Mouse (Mus musculus) intestine, embryonic 16.5 days (tissue): Measurements from ENCODE around the gene Gfpt2. TPM values are rescaled to one million over a fixed set of nuclear protein-coding genes. Genes with fewer than 3 reads are reported as not detected.
"Not testable (repeated sequence)": the region's sequence is repeated elsewhere in the genome, so short reads cannot be mapped to it uniquely, and the experiment has no call there.

Experiments
- ATAC-seq: fragments of 200-750 bp; cut with Nextera tagmentation; 2 replicates; pipeline ENCODE4 v1.8.0; 2017; ENCODE audit warnings: moderate TSS enrichment, moderate library complexity
- H3K27ac ChIP-seq: fragments of 300-500 bp; sonication (generic); 2 replicates; pipeline ENCODE4 v1.5.1; 2014; ENCODE audit warnings: mild to moderate bottlenecking, low read length
- H3K27me3 ChIP-seq: fragments of 300-500 bp; sonication (generic); replicated peaks from 2 replicates; pipeline ENCODE4 v1.6.1; 2014; ENCODE audit warnings: low read length, control low read depth, mixed read lengths; ENCODE audit not compliant: control insufficient read depth, insufficient read depth
- H3K36me3 ChIP-seq: fragments of 300-500 bp; sonication (generic); 2 replicates; pipeline ENCODE4 v1.6.1; 2014; ENCODE audit warnings: low read length, control low read depth; ENCODE audit not compliant: control insufficient read depth, insufficient read depth
- H3K4me1 ChIP-seq: fragments of 300-500 bp; sonication (generic); 2 replicates; pipeline ENCODE4 v1.6.1; 2014; ENCODE audit warnings: low read length, control low read depth, mixed read lengths; ENCODE audit not compliant: control insufficient read depth, insufficient read depth
- H3K4me2 ChIP-seq: fragments of 300-500 bp; sonication (generic); 2 replicates; pipeline ENCODE4 v1.6.1; 2014; ENCODE audit warnings: low read depth, low read length, control low read depth
- H3K4me3 ChIP-seq: fragments of 300-500 bp; sonication (generic); 2 replicates; pipeline ENCODE4 v1.5.1; 2014; ENCODE audit warnings: mild to moderate bottlenecking, low read length
- H3K9ac ChIP-seq: fragments of 300-500 bp; sonication (generic); 2 replicates; pipeline ENCODE4 v1.6.1; 2014; ENCODE audit warnings: low read depth, low read length
- H3K9me3 ChIP-seq: fragments of 300-500 bp; sonication (generic); 2 replicates; pipeline ENCODE4 v1.6.1; 2016; ENCODE audit warnings: low read length, control low read depth; ENCODE audit not compliant: control insufficient read depth
- WGBS: fragments of 180-500 bp; shearing (Covaris S2); extraction: QIAGEN DNeasy Blood & Tissue Kit; methylation state at CpG from one replicate; pipeline ENCODE4 v1.1.7; 2014; 5-methylcytosine and 5-hydroxymethylcytosine counted together
- polyA plus RNA-seq: library from polyadenylated mRNA; unstranded; fragments of >200 nt; fragmentation: Nextera tagmentation; extraction: Ambion mirVana; gene quantifications from 2 replicates; pipeline ENCODE4 v1.2.1, GENCODE M21; 2015

The Gfpt2 gene
- polyA plus RNA-seq, 1 experiment from 2014 or later, result 6.4 TPM

GRCm38 (mm10) chr11:49810696-49811095 is 16.7 kb downstream of the Gfpt2 start:
- not testable (repeated sequence) for H3K4me1 ChIP-seq, H3K9ac ChIP-seq, H3K27ac ChIP-seq, H3K36me3 ChIP-seq, H3K27me3 ChIP-seq, H3K4me2 ChIP-seq, ATAC-seq, H3K9me3 ChIP-seq, H3K4me3 ChIP-seq
- WGBS, result 87% methylated on average over 7 of the region's 7 CpGs

- H3K36me3 ChIP-seq, result no peaks in the 10 kb centered on the region
- H3K9ac ChIP-seq, result no peak overlapping the region
- H3K4me1 ChIP-seq, result no peaks in the 10 kb centered on the region
- no peaks in the 10 kb centered on the region for H3K27me3 ChIP-seq
- ATAC-seq, result 0 out of 2 replicates have a peak, but pooled peaks have one; percentile 23
- H3K9me3 ChIP-seq, result no peaks in the 10 kb centered on the region
- 82% methylated on average over 8 of the region's 8 CpGs for WGBS
- H3K4me3 ChIP-seq, result no peak overlapping the region
- H3K4me2 ChIP-seq, result no peak overlapping the region
- no peak overlapping the region for H3K27ac ChIP-seq
Measured at GRCm38 (mm10) chr11:49811099-49811541, 17.1 kb downstream of the Gfpt2 start.

- Histone ChIP-seq H3K9ac (no peak overlapping the region), H3K27ac (no peak overlapping the region), H3K36me3 (no peaks in the 10 kb centered on the region), H3K27me3 (no peaks in the 10 kb centered on the region), H3K4me2 (no peak overlapping the region), H3K4me1 (no peaks in the 10 kb centered on the region), H3K9me3 (no peaks in the 10 kb centered on the region), H3K4me3 (no peak overlapping the region)
- ATAC-seq, result no peak
- 83% methylated on average over 8 of the region's 8 CpGs for whole genome bisulfite sequencing
Measured at GRCm38 (mm10) chr11:49811879-49812278, 17.9 kb downstream of the Gfpt2 start.

GRCm38 (mm10) chr11:49818869-49819566 is 25.0 kb downstream of the Gfpt2 start:
- H3K4me3 ChIP-seq, result no peak overlapping the region
- no peak overlapping the region for H3K27ac ChIP-seq
- no peaks in the 10 kb centered on the region for H3K27me3 ChIP-seq
- H3K4me2 ChIP-seq, result no peak overlapping the region
- no peaks in the 10 kb centered on the region for H3K9me3 ChIP-seq
- ATAC-seq, result no peak
- H3K9ac ChIP-seq, result no peak overlapping the region
- H3K4me1 ChIP-seq, result peaks cover 9% of the 10 kb centered on the region
- H3K36me3 ChIP-seq, result 0 out of 2 replicates have a peak, but pooled peaks cover 3% of the 10 kb centered on the region
- 89% methylated on average over 15 of the region's 15 CpGs for WGBS

- Histone ChIP-seq H3K4me2 (no peak overlapping the region), H3K4me3 (no peak overlapping the region), H3K36me3 (0 out of 2 replicates have a peak, but pooled peaks cover 3% of the 10 kb centered on the region), H3K27me3 (no peaks in the 10 kb centered on the region), H3K27ac (no peak overlapping the region), H3K9me3 (no peaks in the 10 kb centered on the region), H3K9ac (no peak overlapping the region), H3K4me1 (peaks cover 9% of the 10 kb centered on the region)
- no peak for ATAC-seq
- 91% methylated on average over 7 of the region's 7 CpGs for WGBS
Measured at GRCm38 (mm10) chr11:49819676-49820075, 25.7 kb downstream of the Gfpt2 start.

- Histone ChIP-seq H3K36me3 (0 out of 2 replicates have a peak, but pooled peaks cover 3% of the 10 kb centered on the region), H3K4me1 (peaks cover 9% of the 10 kb centered on the region), H3K4me2 (no peak overlapping the region), H3K27ac (no peak overlapping the region), H3K9ac (no peak overlapping the region), H3K4me3 (no peak overlapping the region), H3K27me3 (no peaks in the 10 kb centered on the region), H3K9me3 (no peaks in the 10 kb centered on the region)
- 0 out of 2 replicates have a peak, but pooled peaks have one; percentile 42 for ATAC-seq
- 73% methylated on average over 2 of the region's 2 CpGs for WGBS
Measured at GRCm38 (mm10) chr11:49820928-49821327, 26.9 kb downstream of the Gfpt2 start.

- peaks cover 9% of the 10 kb centered on the region for H3K4me1 ChIP-seq
- H3K27ac ChIP-seq, result no peak overlapping the region
- H3K4me3 ChIP-seq, result no peak overlapping the region
- peak; percentile 71 for ATAC-seq
- H3K9ac ChIP-seq, result no peak overlapping the region
- no peaks in the 10 kb centered on the region for H3K9me3 ChIP-seq
- 72% methylated on average over 2 of the region's 2 CpGs for WGBS
- 0 out of 2 replicates have a peak, but pooled peaks cover 3% of the 10 kb centered on the region for H3K36me3 ChIP-seq
- H3K4me2 ChIP-seq, result no peak overlapping the region
- H3K27me3 ChIP-seq, result no peaks in the 10 kb centered on the region
Measured at GRCm38 (mm10) chr11:49821546-49821945, 27.6 kb downstream of the Gfpt2 start.

GRCm38 (mm10) chr11:49822337-49822736 is 28.4 kb downstream of the Gfpt2 start:
- peaks cover 14% of the 10 kb centered on the region for H3K4me1 ChIP-seq
- 0 out of 2 replicates have a peak, but pooled peaks cover 3% of the 10 kb centered on the region for H3K36me3 ChIP-seq
- H3K9ac ChIP-seq, result no peak overlapping the region
- H3K4me2 ChIP-seq, result no peak overlapping the region
- no peaks in the 10 kb centered on the region for H3K27me3 ChIP-seq
- ATAC-seq, result no peak
- H3K4me3 ChIP-seq, result no peak overlapping the region
- 83% methylated on average over 2 of the region's 2 CpGs for WGBS
- no peaks in the 10 kb centered on the region for H3K9me3 ChIP-seq
- no peak overlapping the region for H3K27ac ChIP-seq

GRCm38 (mm10) chr11:49824896-49825295 is 30.9 kb downstream of the Gfpt2 start:
- Histone ChIP-seq H3K4me3 (no peak overlapping the region), H3K4me1 (peaks cover 17% of the 10 kb centered on the region), H3K9ac (no peak overlapping the region), H3K9me3 (no peaks in the 10 kb centered on the region), H3K4me2 (no peak overlapping the region), H3K36me3 (0 out of 2 replicates have a peak, but pooled peaks cover 3% of the 10 kb centered on the region), H3K27ac (no peak overlapping the region), H3K27me3 (no peaks in the 10 kb centered on the region)
- WGBS, result 52% methylated on average over 2 of the region's 2 CpGs
- no peak for ATAC-seq
